Mouse (Mus musculus): ENCODE measurements around the gene Sh3pxd2a. TPM values are rescaled to one million over a fixed set of nuclear protein-coding genes. Genes with fewer than 3 reads are reported as not detected.

The Sh3pxd2a gene
- polyA plus RNA-seq, 1 experiment: 15.5 TPM

DNA sequence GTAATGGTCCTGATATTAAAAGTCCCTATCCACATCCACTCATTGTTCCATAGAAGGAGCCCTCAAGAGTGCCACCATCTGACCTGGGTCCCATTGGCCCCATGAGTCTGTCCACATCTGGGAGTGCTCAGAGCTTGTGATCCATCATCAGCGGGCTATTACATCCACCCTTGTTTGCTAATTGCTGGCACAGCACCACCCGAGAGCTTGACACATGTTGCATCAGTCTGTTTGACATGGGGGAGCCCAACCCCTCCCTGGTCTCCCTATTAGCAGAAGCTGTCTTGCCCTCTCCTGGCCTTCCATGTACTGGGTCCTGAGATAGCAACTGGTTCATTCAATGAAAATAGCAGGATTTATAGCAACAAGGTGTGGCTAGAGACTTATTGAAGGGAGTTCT is 34.0 kb downstream of the Sh3pxd2a start:
- H3K36me3 ChIP-seq (ENCODE audit: control insufficient read depth, insufficient read depth, low read length): no peaks in the 10 kb centered on the region
- WGBS: 100% methylated on average over 2 of the region's 2 CpGs
- H3K4me3 ChIP-seq (ENCODE audit: insufficient read depth, low read depth, low read length): no peak overlapping the region
- no peak for DNase-seq
- no peak overlapping the region for H3K27ac ChIP-seq (ENCODE audit: insufficient read depth, low read depth, low read length)
- TF ChIP-seq CTCF (conservative IDR thresholded peaks at IDR 0.05; ENCODE audit: insufficient read depth, insufficient read length, low read depth, low read length): no peak
- H3K27me3 ChIP-seq (replicated peaks; ENCODE audit: control insufficient read depth, insufficient read depth, low read length): no peaks in the 10 kb centered on the region
- H3K4me1 ChIP-seq (ENCODE audit: control insufficient read depth, insufficient read depth, low read length): 0 out of 2 replicates have a peak, but pooled peaks cover 3% of the 10 kb centered on the region

DNA sequence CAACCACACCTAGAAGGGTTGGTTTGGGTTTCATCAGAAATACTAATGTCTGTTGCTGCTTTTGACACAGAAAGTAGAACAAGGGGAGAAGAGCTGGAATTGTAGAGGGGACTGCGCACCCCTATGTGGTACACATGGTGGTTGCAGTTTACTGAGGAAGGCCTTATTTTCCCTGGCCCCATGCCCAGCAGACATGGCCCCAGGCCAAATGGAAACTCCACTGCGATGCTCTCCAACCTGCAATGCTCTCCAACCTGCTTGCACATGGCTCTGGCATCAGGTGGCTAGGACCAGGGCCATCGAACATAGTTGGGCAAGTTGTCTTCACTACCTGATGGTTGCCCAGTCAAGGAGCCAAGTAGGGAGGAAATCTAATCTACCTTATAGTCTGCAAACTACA is 35.0 kb downstream of the Sh3pxd2a start:
- Histone ChIP-seq H3K4me3 (ENCODE audit: insufficient read depth, low read depth, low read length) (no peak overlapping the region), H3K27me3 (replicated peaks; ENCODE audit: control insufficient read depth, insufficient read depth, low read length) (no peaks in the 10 kb centered on the region), H3K36me3 (ENCODE audit: control insufficient read depth, insufficient read depth, low read length) (no peaks in the 10 kb centered on the region), H3K4me1 (ENCODE audit: control insufficient read depth, insufficient read depth, low read length) (0 out of 2 replicates have a peak, but pooled peaks cover 3% of the 10 kb centered on the region), H3K27ac (ENCODE audit: insufficient read depth, low read depth, low read length) (no peak overlapping the region)
- 65% methylated on average over 3 of the region's 3 CpGs for WGBS
- TF ChIP-seq POLR2A (IDR thresholded peaks at IDR 0.05; ENCODE audit: low read depth, low read length) (no peak), CTCF (conservative IDR thresholded peaks at IDR 0.05; ENCODE audit: insufficient read depth, insufficient read length, low read depth, low read length) (no peak)
- peak; percentile 49 for DNase-seq

DNA sequence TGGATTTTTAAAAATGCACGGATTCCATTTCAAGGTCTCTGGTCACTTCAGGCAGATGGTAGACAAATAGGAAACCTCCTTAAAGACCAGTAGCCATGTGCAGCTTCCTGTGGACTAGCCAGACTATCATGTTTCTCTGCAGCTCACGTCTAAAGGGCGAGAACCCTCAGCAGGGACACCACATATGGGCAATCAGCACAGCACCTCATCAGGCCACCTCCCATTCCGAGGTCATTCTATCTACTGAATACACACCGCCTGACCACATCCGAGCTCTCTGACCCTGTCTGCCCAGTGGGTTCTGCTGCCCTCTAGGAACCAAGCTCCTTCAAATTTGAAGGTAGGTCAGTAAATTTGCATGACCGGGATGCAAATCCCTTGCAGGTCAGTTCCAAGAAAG is 35.4 kb downstream of the Sh3pxd2a start:
- Histone ChIP-seq H3K36me3 (ENCODE audit: control insufficient read depth, insufficient read depth, low read length) (no peaks in the 10 kb centered on the region), H3K4me1 (ENCODE audit: control insufficient read depth, insufficient read depth, low read length) (0 out of 2 replicates have a peak, but pooled peaks cover 3% of the 10 kb centered on the region), H3K27me3 (replicated peaks; ENCODE audit: control insufficient read depth, insufficient read depth, low read length) (no peaks in the 10 kb centered on the region), H3K27ac (ENCODE audit: insufficient read depth, low read depth, low read length) (no peak overlapping the region), H3K4me3 (ENCODE audit: insufficient read depth, low read depth, low read length) (no peak overlapping the region)
- no peak for DNase-seq
- TF ChIP-seq CTCF (conservative IDR thresholded peaks at IDR 0.05; ENCODE audit: insufficient read depth, insufficient read length, low read depth, low read length) (no peak), POLR2A (IDR thresholded peaks at IDR 0.05; ENCODE audit: low read depth, low read length) (no peak)
- WGBS: 68% methylated on average over 7 of the region's 7 CpGs

DNA sequence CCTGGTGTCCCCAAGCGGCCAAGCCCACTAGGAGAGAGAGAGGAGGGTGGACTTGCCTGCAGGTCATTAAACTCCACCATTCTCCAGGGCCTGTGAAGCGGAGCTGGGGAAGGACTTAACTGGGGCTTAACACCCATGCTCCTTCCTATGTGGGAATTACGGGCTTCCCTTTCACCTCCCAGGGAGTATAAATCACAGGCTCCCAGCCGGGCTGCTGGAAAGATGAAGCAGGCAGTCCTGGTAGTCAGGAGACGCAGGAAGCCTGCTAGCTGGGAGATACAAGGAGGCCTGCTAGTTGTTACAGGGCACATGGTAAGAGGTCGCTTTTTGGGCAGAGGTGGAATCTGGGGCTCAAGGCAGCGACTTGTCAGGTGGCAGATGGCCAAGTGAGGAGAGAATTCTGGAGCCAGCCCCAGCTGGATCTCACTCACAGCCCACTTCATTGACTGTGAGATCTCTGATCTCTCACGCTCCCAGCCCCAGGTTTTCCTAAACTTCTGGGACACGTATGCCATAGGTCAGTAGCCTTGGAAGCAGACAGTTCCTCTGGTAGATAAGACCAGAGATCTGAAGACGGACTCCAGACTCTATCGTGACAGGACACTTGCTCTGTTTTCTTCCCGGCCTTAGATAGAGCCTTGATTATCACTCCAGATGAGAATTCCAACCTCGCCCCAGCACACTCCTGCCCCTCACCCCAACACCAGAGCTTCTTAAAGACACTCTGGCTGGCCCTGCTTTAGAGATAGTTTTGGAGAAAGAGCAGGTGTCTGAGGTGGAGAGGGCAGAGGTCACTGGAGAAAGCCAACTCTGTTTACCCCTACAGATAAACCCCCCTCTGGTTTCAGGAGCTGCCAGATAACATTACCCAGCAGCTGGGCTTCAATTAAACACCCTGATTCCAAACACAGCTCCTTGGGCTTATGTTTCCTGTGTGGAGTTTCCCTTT is 36.1 kb downstream of the Sh3pxd2a start:
- H3K36me3 ChIP-seq (ENCODE audit: control insufficient read depth, insufficient read depth, low read length): no peaks in the 10 kb centered on the region
- H3K4me3 ChIP-seq (ENCODE audit: insufficient read depth, low read depth, low read length): no peak overlapping the region
- H3K27me3 ChIP-seq (replicated peaks; ENCODE audit: control insufficient read depth, insufficient read depth, low read length): no peaks in the 10 kb centered on the region
- H3K27ac ChIP-seq (ENCODE audit: insufficient read depth, low read depth, low read length): no peak overlapping the region
- H3K4me1 ChIP-seq (ENCODE audit: control insufficient read depth, insufficient read depth, low read length): 0 out of 2 replicates have a peak, but pooled peaks cover 3% of the 10 kb centered on the region
- DNase-seq: no peak
- WGBS: 47% methylated on average over 13 of the region's 13 CpGs
- TF ChIP-seq POLR2A (IDR thresholded peaks at IDR 0.05; ENCODE audit: low read depth, low read length) (no peak), CTCF (conservative IDR thresholded peaks at IDR 0.05; ENCODE audit: insufficient read depth, insufficient read length, low read depth, low read length) (no peak)

DNA sequence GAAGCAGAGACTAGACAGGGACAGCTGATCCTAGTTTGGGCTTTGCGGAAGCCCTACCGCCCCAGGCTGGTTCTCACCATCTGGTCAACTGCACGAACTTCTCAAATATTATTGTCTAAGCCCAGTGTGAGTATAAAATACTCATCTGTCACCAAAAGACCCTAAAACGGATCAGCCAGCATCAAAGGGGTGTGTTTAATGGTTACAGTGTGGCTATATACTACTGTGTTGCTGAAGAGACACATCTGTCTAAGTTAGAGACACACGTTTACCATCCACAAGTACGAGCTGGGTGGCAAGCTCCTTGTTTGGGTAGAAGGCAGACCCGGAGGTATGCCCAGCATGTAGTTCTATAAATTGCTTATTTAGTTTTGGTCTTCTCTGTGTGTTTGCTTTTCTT is 40.6 kb downstream of the Sh3pxd2a start:
- TF ChIP-seq CTCF (conservative IDR thresholded peaks at IDR 0.05; ENCODE audit: insufficient read depth, insufficient read length, low read depth, low read length) (no peak), POLR2A (IDR thresholded peaks at IDR 0.05; ENCODE audit: low read depth, low read length) (no peak)
- no peak for DNase-seq
- no peaks in the 10 kb centered on the region for H3K36me3 ChIP-seq (ENCODE audit: control insufficient read depth, insufficient read depth, low read length)
- H3K27me3 ChIP-seq (replicated peaks; ENCODE audit: control insufficient read depth, insufficient read depth, low read length): no peaks in the 10 kb centered on the region
- peaks cover 13% of the 10 kb centered on the region; the same call in 1 of the 2 replicates for H3K4me1 ChIP-seq (ENCODE audit: control insufficient read depth, insufficient read depth, low read length)
- WGBS: 88% methylated on average over 7 of the region's 7 CpGs
- H3K4me3 ChIP-seq (ENCODE audit: insufficient read depth, low read depth, low read length): no peak overlapping the region
- H3K27ac ChIP-seq (ENCODE audit: insufficient read depth, low read depth, low read length): no peak overlapping the region

DNA sequence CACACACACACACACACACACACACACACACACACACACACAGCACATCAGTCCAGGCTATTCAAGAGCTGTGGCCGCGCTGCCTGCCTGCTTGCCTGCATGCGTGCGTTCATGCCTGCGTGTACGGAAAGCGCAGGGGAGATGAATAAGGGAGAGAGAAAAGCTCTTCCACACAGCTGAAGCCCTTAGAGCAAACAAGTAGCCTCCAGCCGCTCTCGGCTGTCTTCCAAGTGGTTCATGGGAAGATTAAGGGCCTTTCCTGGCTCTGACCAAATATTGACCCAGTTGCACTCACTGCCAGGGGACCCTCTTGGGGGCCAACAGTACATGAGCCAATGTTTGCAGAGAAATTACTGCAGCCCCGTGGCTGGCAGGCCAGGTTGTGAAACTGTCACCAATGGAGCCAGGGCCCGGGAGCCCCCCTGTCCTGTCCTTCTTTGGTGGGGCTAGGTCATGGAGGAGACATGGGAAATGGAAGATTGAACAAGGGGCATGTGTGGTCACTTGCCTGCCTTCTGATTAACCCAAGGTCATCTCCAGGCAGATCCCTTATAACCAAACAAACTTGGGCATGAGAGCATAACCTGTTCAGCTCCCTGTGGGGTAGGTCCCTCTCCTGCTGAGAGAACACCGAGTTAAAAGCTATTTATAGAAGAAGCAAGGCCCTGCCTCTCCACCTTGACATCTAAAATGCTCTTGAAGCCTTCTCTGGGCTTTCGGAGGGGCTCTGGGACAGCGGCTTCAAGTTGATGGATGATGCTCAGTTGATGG is 42.9 kb downstream of the Sh3pxd2a start:
- Histone ChIP-seq H3K4me1 (ENCODE audit: control insufficient read depth, insufficient read depth, low read length) (peaks cover 10% of the 10 kb centered on the region; the same call in 1 of the 2 replicates), H3K4me3 (ENCODE audit: insufficient read depth, low read depth, low read length) (no peak overlapping the region), H3K36me3 (ENCODE audit: control insufficient read depth, insufficient read depth, low read length) (no peaks in the 10 kb centered on the region), H3K27me3 (replicated peaks; ENCODE audit: control insufficient read depth, insufficient read depth, low read length) (no peaks in the 10 kb centered on the region), H3K27ac (ENCODE audit: insufficient read depth, low read depth, low read length) (peak overlapping the region; percentile 66)
- peak; percentile 52 for DNase-seq
- WGBS: 58% methylated on average over 14 of the region's 14 CpGs
- TF ChIP-seq POLR2A (IDR thresholded peaks at IDR 0.05; ENCODE audit: low read depth, low read length) (no peak), CTCF (conservative IDR thresholded peaks at IDR 0.05; ENCODE audit: insufficient read depth, insufficient read length, low read depth, low read length) (no peak)

DNA sequence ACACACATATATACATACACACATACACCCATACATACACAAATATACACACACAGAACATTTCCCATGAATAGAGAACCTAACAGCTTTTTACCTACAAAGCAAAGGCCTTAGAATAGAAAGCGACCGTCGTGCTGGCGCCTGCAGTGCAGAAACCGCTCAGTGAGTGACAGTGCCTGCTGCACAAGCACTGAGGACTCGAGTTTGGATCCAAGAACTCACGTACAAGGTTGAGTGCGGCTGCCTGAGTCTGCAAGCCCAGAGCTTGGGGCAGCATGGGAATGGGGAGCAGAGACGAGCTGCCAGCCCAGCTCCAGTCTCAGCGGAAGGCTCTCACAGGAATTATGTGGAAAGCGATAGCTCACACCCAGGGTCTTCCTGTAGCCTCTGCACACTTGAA is 43.7 kb downstream of the Sh3pxd2a start:
- H3K4me1 ChIP-seq (ENCODE audit: control insufficient read depth, insufficient read depth, low read length): peaks cover 10% of the 10 kb centered on the region; the same call in 1 of the 2 replicates
- H3K27ac ChIP-seq (ENCODE audit: insufficient read depth, low read depth, low read length): no peak overlapping the region
- H3K27me3 ChIP-seq (replicated peaks; ENCODE audit: control insufficient read depth, insufficient read depth, low read length): no peaks in the 10 kb centered on the region
- H3K36me3 ChIP-seq (ENCODE audit: control insufficient read depth, insufficient read depth, low read length): no peaks in the 10 kb centered on the region
- DNase-seq: no peak
- no peak for TF ChIP-seq CTCF (conservative IDR thresholded peaks at IDR 0.05; ENCODE audit: insufficient read depth, insufficient read length, low read depth, low read length)
- TF ChIP-seq POLR2A (IDR thresholded peaks at IDR 0.05; ENCODE audit: low read depth, low read length): no peak
- 90% methylated on average over 11 of the region's 11 CpGs for WGBS
- no peak overlapping the region for H3K4me3 ChIP-seq (ENCODE audit: insufficient read depth, low read depth, low read length)
